19 mouse cellular contexts compared by ENCODE assay signal in the genomic region with DNA sequence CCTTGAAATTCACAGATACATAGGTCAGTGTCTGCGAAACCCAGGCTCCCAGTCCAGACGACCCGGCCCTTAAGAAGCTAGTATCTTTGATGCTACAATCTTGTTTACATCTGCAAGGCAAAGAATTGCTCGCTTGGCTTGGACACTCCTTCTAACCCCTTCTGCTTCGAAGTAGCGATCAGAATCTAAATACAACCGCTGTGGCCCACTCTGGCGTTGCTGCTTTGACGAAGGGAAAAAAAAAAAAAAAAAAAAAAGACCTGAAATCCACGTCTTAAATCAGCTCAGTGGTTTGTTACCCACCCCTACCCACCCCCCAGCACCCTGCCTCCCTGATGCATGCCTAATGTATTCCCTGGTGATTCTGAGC. TPM values are rescaled to one million over a fixed set of nuclear protein-coding genes. Genes with fewer than 3 reads are reported as not detected.
A peak's percentile ranks its signal among the peaks of the same experiment; 100 is the strongest.
DNase-seq lines count a peak whose midpoint lies in the region; ATAC-seq and TF ChIP-seq lines count a peak whose summit lies in the region.
"Had no signal": no experiment of that assay in that cellular context is flagged by ENCODE, and none has a peak within 500 bp of the region (broad histone marks: within the 10 kb centered on the region; RNA-seq: fewer than 3 reads in every experiment).

No protein-coding gene starts in this region.

- 0% methylated on average over 10 of the region's 10 CpGs for WGBS in midbrain, embryonic 10.5 days
- under 1% methylated on average over 10 of the region's 10 CpGs for WGBS in midbrain, postnatal 0 days
- 14% methylated on average over 10 of the region's 10 CpGs for WGBS in intestine, embryonic 15.5 days

- H3K27ac ChIP-seq in midbrain, embryonic 10.5 days (replicated peaks): no peak overlapping the region
- H3K27ac ChIP-seq in midbrain, postnatal 0 days (ENCODE audit: low read depth, low read length): no peak overlapping the region
- no peak overlapping the region for H3K27ac ChIP-seq in intestine, embryonic 15.5 days
- H3K27ac ChIP-seq: kidney, postnatal 0 days; limb, embryonic 15.5 days; neural tube, embryonic 15.5 days had no signal

- no peaks in the 10 kb centered on the region for H3K36me3 ChIP-seq in midbrain, embryonic 10.5 days
- H3K36me3 ChIP-seq in midbrain, postnatal 0 days (ENCODE audit: insufficient read depth, low read length): no peaks in the 10 kb centered on the region
- no peaks in the 10 kb centered on the region for H3K36me3 ChIP-seq in intestine, embryonic 15.5 days
- H3K36me3 ChIP-seq: limb, embryonic 15.5 days; neural tube, embryonic 15.5 days had no signal

- no peak for TF ChIP-seq CTCF in midbrain, postnatal 0 days (IDR thresholded peaks at IDR 0.05)

- no peak overlapping the region for H3K9ac ChIP-seq in midbrain, postnatal 0 days (replicated peaks; ENCODE audit: low read length, poor library complexity, severe bottlenecking)
- H3K9ac ChIP-seq in intestine, embryonic 15.5 days: no peak overlapping the region
- H3K9ac ChIP-seq: limb, embryonic 15.5 days; neural tube, embryonic 15.5 days had no signal

- H3K4me1 ChIP-seq in midbrain, embryonic 10.5 days: peaks cover 45% of the 10 kb centered on the region
- H3K4me1 ChIP-seq in midbrain, postnatal 0 days (ENCODE audit: insufficient read depth, low read length): no peaks in the 10 kb centered on the region
- H3K4me1 ChIP-seq in intestine, embryonic 15.5 days (replicated peaks): peaks cover 11% of the 10 kb centered on the region; the same call in 1 of the 2 replicates

- H3K4me3 ChIP-seq in midbrain, embryonic 10.5 days: peak overlapping the region; percentile 33; the same call in 1 of the 2 replicates
- H3K4me3 ChIP-seq in midbrain, postnatal 0 days (ENCODE audit: low read depth, low read length): no peak overlapping the region
- H3K4me3 ChIP-seq in intestine, embryonic 15.5 days (replicated peaks): no peak overlapping the region
- H3K4me3 ChIP-seq: myocyte; neural tube, embryonic 15.5 days had no signal

- peaks cover 98% of the 10 kb centered on the region for H3K27me3 ChIP-seq in midbrain, embryonic 10.5 days (ENCODE audit: low read depth, poor library complexity, severe bottlenecking)
- peaks cover 69% of the 10 kb centered on the region for H3K27me3 ChIP-seq in midbrain, postnatal 0 days (ENCODE audit: insufficient read depth, low read length)
- peaks cover 40% of the 10 kb centered on the region for H3K27me3 ChIP-seq in intestine, embryonic 15.5 days (replicated peaks)

- ATAC-seq in midbrain, postnatal 0 days (ENCODE audit: low FRiP score): no peak
- ATAC-seq in intestine, embryonic 15.5 days: no peak
- ATAC-seq: hindbrain, embryonic 16.5 days had no signal

- peak; percentile 43 for DNase-seq in embryo, embryonic 11 days
- no peak for DNase-seq in embryo, embryonic 9.5 days (ENCODE audit: extremely low spot score)
- DNase-seq in midbrain, embryonic 10.5 days (ENCODE audit: low spot score): peak; percentile 30
- no peak for DNase-seq in midbrain, postnatal 0 days (ENCODE audit: low spot score)
- peak; percentile 8 for DNase-seq in ES-CJ7 (ENCODE audit: low read depth, low spot score)
- DNase-seq in kidney, adult 8-10 months: no peak
- no peak for DNase-seq in layer of hippocampus, postnatal 36 days
- DNase-seq: adrenal gland, postnatal 10 days; cerebellum, adult 2 months; cerebellum, postnatal 25 days; gastrocnemius, postnatal 36 days; heart, postnatal 4 days; kidney, adult 18-20 months had no signal

- no peak overlapping the region for H3K4me2 ChIP-seq in midbrain, postnatal 0 days (ENCODE audit: low read depth, low read length, poor library complexity, severe bottlenecking)
- H3K4me2 ChIP-seq in intestine, embryonic 15.5 days (replicated peaks): 0 out of 2 replicates have a peak overlapping the region, but pooled peaks have one; percentile 3
- H3K4me2 ChIP-seq: limb, embryonic 15.5 days; neural tube, embryonic 15.5 days had no signal

- no peaks in the 10 kb centered on the region for H3K9me3 ChIP-seq in midbrain, embryonic 10.5 days (replicated peaks)
- no peaks in the 10 kb centered on the region for H3K9me3 ChIP-seq in midbrain, postnatal 0 days (ENCODE audit: low read length)
- H3K9me3 ChIP-seq in intestine, embryonic 15.5 days: no peaks in the 10 kb centered on the region
- H3K9me3 ChIP-seq: limb, embryonic 15.5 days; neural tube, embryonic 15.5 days had no signal

RNA-seq across cellular contexts. Expression of a gene that starts 3.1 kb away (rescaled TPM):
- 27.8 and 47.0 TPM in 2 replicates for polyA plus RNA-seq in midbrain, embryonic 10.5 days (2016; fragmentation: Nextera tagmentation; extraction: Ambion mirVana)
- total RNA-seq in midbrain, postnatal 0 days (2014; rRNA removed): 10.4 and 13.5 TPM in 2 replicates
- 28.7 and 29.9 TPM in 2 replicates for polyA plus RNA-seq in midbrain, postnatal 0 days (2015; fragmentation: Nextera tagmentation; extraction: Ambion mirVana)
- 39.4 and 45.2 TPM in 2 replicates for polyA plus RNA-seq in intestine, embryonic 15.5 days (2015; fragmentation: Nextera tagmentation; extraction: Ambion mirVana)
- not detected for total RNA-seq in layer of hippocampus, postnatal 36 days (2021)

Comparison
In these comparisons a context has a peak if more than half of its experiments do, and no peak if none do; other contexts are left out.
1. DNase-seq: peak in embryo, embryonic 11 days (single experiment), midbrain, embryonic 10.5 days (single experiment) and ES-CJ7 (single experiment); none in embryo, embryonic 9.5 days (single experiment), midbrain, postnatal 0 days (single experiment), kidney, adult 8-10 months (0 of 2) and layer of hippocampus, postnatal 36 days (0 of 2).